Mouse (Mus musculus) midbrain, embryonic 10.5 days (tissue): ENCODE measurements around the gene Zfp598. TPM values are rescaled to one million over a fixed set of nuclear protein-coding genes. Genes with fewer than 3 reads are reported as not detected.
A peak's percentile ranks its signal among the peaks of the same experiment; 100 is the strongest.
"Not testable (repeated sequence)": the region's sequence is repeated elsewhere in the genome, so short reads cannot be mapped to it uniquely, and the experiment has no call there.

Experiments used
- DNase-seq: peaks from one replicate; pipeline ENCODE4 v3.0.0-alpha.2; 2017; ENCODE audit warnings: low spot score
- H3K27ac ChIP-seq: fragments of 300-500 bp; sonication (generic); replicated peaks from 2 replicates; pipeline ENCODE4 v1.5.1; 2016; ENCODE audit warnings: mild to moderate bottlenecking
- H3K27me3 ChIP-seq: fragments of 300-500 bp; sonication (generic); 2 replicates; pipeline ENCODE4 v1.6.1; 2016; ENCODE audit warnings: low read depth, mild to moderate bottlenecking; ENCODE audit not compliant: poor library complexity, severe bottlenecking
- H3K36me3 ChIP-seq: fragments of 300-500 bp; sonication (generic); 2 replicates; pipeline ENCODE4 v1.6.1; 2016; ENCODE audit warnings: mild to moderate bottlenecking, moderate library complexity
- H3K4me1 ChIP-seq: fragments of 300-500 bp; sonication (generic); 2 replicates; pipeline ENCODE4 v1.6.1; 2016
- H3K4me3 ChIP-seq: fragments of 300-500 bp; sonication (generic); 2 replicates; pipeline ENCODE4 v1.5.1; 2016; ENCODE audit warnings: mild to moderate bottlenecking, moderate library complexity
- H3K9me3 ChIP-seq: fragments of 300-500 bp; sonication (generic); replicated peaks from 2 replicates; pipeline ENCODE4 v1.6.1; 2016; ENCODE audit warnings: mild to moderate bottlenecking
- WGBS: fragments of 180-500 bp; shearing (Covaris S2); methylation state at CpG from one replicate; pipeline ENCODE4 v1.1.7; 2016; 5-methylcytosine and 5-hydroxymethylcytosine counted together
- polyA plus RNA-seq: library from polyadenylated mRNA; unstranded; fragments of >200 nt; fragmentation: Nextera tagmentation; extraction: Ambion mirVana; gene quantifications from 2 replicates; pipeline ENCODE4 v1.2.1, GENCODE M21; 2016

Gene Zfp598
- polyA plus RNA-seq, 1 experiment from 2014 or later = 21.7 TPM

- H3K9me3 ChIP-seq = no peaks in the 10 kb centered on the region
- H3K4me3 ChIP-seq = peak overlapping the region; percentile 77
- peak overlapping the region; percentile 94 for H3K27ac ChIP-seq
- under 1% methylated on average over 61 of the region's 61 CpGs for WGBS
- peaks cover 52% of the 10 kb centered on the region for H3K36me3 ChIP-seq
- H3K27me3 ChIP-seq = no peaks in the 10 kb centered on the region
- DNase-seq = peak; percentile 99
- peaks cover 55% of the 10 kb centered on the region for H3K4me1 ChIP-seq
Measured at GRCm38 (mm10) chr17:24719494-24720222, 50.2 kb downstream of the Zfp598 start.

- not testable (repeated sequence) for H3K9me3 ChIP-seq, DNase-seq, H3K27me3 ChIP-seq
- whole genome bisulfite sequencing = 3% methylated on average over 11 of the region's 11 CpGs
- Histone ChIP-seq H3K27ac (peak overlapping the region; percentile 94), H3K4me3 (peak overlapping the region; percentile 77), H3K36me3 (peaks cover 52% of the 10 kb centered on the region), H3K4me1 (peaks cover 55% of the 10 kb centered on the region)
Measured at GRCm38 (mm10) chr17:24720616-24721015, 51.1 kb downstream of the Zfp598 start.

DNA sequence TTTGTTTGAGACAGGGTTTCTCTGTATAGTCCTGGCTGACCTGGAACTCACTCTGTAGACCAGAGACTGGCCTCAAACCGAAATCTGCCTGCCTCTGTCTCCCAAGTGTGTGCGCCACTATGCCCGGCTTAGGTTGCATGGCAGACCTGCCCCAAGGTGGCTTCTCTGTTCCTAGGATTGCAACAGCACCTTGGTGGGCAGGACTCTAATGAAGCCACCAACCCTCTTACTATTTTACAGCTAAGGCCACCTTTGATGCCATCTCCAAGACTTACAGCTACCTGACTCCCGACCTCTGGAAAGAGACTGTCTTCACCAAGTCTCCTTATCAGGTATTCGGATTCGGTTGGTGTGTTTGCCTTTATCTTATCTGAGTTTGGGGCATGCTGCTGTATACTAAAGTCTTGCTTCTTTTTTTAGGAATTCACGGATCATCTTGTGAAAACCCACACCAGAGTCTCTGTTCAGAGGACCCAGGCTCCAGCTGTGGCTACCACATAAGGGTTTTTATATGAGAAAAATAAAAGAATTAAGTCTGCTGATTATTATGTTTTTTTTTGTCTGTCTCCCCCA is 52.0 kb downstream of the Zfp598 start:
- peaks cover 43% of the 10 kb centered on the region for H3K36me3 ChIP-seq
- not testable (repeated sequence) for DNase-seq, H3K27me3 ChIP-seq, H3K9me3 ChIP-seq, H3K27ac ChIP-seq
- 71% methylated on average over 7 of the region's 7 CpGs for WGBS
- peak overlapping the region; percentile 77 for H3K4me3 ChIP-seq
- H3K4me1 ChIP-seq = peaks cover 47% of the 10 kb centered on the region

GRCm38 (mm10) chr17:24722220-24722924 is 52.9 kb downstream of the Zfp598 start:
- Histone ChIP-seq H3K4me3 (peak overlapping the region; percentile 77), H3K4me1 (peaks cover 47% of the 10 kb centered on the region), H3K36me3 (peaks cover 35% of the 10 kb centered on the region), H3K27ac (no peak overlapping the region), H3K27me3 (no peaks in the 10 kb centered on the region), H3K9me3 (no peaks in the 10 kb centered on the region)
- no peak for DNase-seq
- 46% methylated on average over 13 of the region's 13 CpGs for WGBS

DNA sequence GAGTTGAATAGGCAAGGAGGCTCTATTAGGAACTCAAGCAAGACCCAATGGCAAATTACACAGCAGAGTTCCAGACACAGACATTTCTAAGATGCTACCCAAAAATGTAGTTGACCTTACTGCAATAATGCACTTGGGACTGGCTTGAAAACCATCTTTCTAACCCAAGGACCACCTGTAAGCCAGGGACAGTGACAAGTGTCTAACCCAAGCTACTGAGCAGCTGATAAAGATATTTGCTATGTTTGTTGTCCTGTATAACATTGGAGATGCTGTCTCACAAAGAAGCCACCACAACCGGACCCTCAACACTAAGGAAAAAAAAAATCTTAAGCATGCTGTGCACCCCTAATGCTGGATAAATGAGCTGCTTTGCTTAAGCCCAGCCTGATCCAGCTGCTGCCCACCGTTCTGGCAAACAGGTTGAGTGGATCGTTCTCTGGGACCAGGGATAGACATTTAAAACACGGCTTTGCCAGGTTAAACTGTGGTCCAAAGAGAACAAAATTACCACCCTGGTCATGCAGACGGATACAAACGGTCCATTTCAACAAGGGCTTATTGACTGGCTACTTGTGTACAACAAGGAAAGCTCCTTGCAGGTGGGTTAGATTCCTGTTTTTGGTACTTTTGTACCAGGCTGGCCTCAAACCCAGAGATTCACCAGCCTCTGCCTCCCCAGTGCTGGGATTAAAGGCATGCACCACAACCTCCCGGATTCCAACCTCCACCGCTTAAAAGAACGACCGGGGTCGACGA is 53.8 kb downstream of the Zfp598 start:
- peaks cover 26% of the 10 kb centered on the region for H3K36me3 ChIP-seq
- no peak for DNase-seq
- peak overlapping the region; percentile 77 for H3K4me3 ChIP-seq
- H3K27me3 ChIP-seq = no peaks in the 10 kb centered on the region
- WGBS = 6% methylated on average over 12 of the region's 12 CpGs
- H3K4me1 ChIP-seq = peaks cover 43% of the 10 kb centered on the region
- no peaks in the 10 kb centered on the region for H3K9me3 ChIP-seq
- peak overlapping the region; percentile 86 for H3K27ac ChIP-seq

DNA sequence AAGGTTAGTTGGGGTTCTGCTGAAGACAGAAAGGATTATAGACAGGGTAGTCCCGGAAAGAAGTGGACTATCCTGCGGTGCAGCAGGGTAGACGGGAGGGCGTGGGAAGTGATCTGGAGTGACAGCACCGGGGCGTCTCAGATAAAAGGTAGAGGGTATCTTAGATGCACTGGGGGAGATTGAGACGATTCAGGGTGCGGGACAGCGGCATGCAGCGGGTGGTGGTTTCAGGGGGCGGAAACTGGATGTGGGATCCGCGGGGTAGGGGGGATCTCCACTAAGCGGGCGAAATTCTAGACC is 54.3 kb downstream of the Zfp598 start:
- H3K9me3 ChIP-seq = no peaks in the 10 kb centered on the region
- no peaks in the 10 kb centered on the region for H3K27me3 ChIP-seq
- WGBS = 0% methylated on average over 15 of the region's 15 CpGs
- peaks cover 21% of the 10 kb centered on the region for H3K36me3 ChIP-seq
- H3K4me3 ChIP-seq = peak overlapping the region; percentile 77
- DNase-seq = peak; percentile 47
- H3K4me1 ChIP-seq = peaks cover 38% of the 10 kb centered on the region
- H3K27ac ChIP-seq = peak overlapping the region; percentile 86

GRCm38 (mm10) chr17:24724184-24724583 is 54.7 kb downstream of the Zfp598 start, which contains the start of gene Ndufb10:
Gene Ndufb10 (minus strand): TSS chr17:24724478.
- Histone ChIP-seq H3K36me3 (peaks cover 21% of the 10 kb centered on the region), H3K4me1 (peaks cover 35% of the 10 kb centered on the region), H3K4me3 (peak within 1 kb of the TSS; percentile 77), H3K27ac (peak within 1 kb of the TSS; percentile 86), H3K9me3 (no peaks in the 10 kb centered on the region), H3K27me3 (no peaks in the 10 kb centered on the region)
- under 1% methylated on average over 30 of the region's 30 CpGs for WGBS
- DNase-seq = peak; percentile 97

GRCm38 (mm10) chr17:24725637-24726390 is 56.3 kb downstream of the Zfp598 start:
- Histone ChIP-seq H3K27ac (no peak overlapping the region), H3K27me3 (no peaks in the 10 kb centered on the region), H3K36me3 (peaks cover 18% of the 10 kb centered on the region), H3K4me1 (peaks cover 33% of the 10 kb centered on the region), H3K9me3 (no peaks in the 10 kb centered on the region), H3K4me3 (no peak overlapping the region)
- no peak for DNase-seq
- 82% methylated on average over 3 of the region's 3 CpGs for WGBS

- Histone ChIP-seq H3K4me1 (peaks cover 16% of the 10 kb centered on the region), H3K27ac (no peak within 1 kb of the TSS), H3K36me3 (peaks cover 1% of the 10 kb centered on the region), H3K9me3 (no peaks in the 10 kb centered on the region), H3K27me3 (no peaks in the 10 kb centered on the region), H3K4me3 (no peak within 1 kb of the TSS)
- WGBS = 77% methylated on average over 2 of the region's 2 CpGs
- DNase-seq = no peak
Measured at GRCm38 (mm10) chr17:24727618-24728017, 58.1 kb downstream of the Zfp598 start, which contains the start of gene Rpl3l. Gene Rpl3l (plus strand): TSS chr17:24727820.

GRCm38 (mm10) chr17:24728184-24728583 is 58.7 kb downstream of the Zfp598 start:
- Histone ChIP-seq H3K4me3 (no peak overlapping the region), H3K9me3 (no peaks in the 10 kb centered on the region), H3K27me3 (no peaks in the 10 kb centered on the region), H3K4me1 (peaks cover 10% of the 10 kb centered on the region), H3K27ac (no peak overlapping the region), H3K36me3 (no peaks in the 10 kb centered on the region)
- WGBS = 73% methylated on average over 17 of the region's 17 CpGs
- no peak for DNase-seq

GRCm38 (mm10) chr17:24729067-24729466 is 59.6 kb downstream of the Zfp598 start:
- 86% methylated on average over 6 of the region's 6 CpGs for WGBS
- Histone ChIP-seq H3K9me3 (no peaks in the 10 kb centered on the region), H3K4me1 (peaks cover 3% of the 10 kb centered on the region; the same call in 1 of the 2 replicates), H3K27me3 (no peaks in the 10 kb centered on the region), H3K4me3 (no peak overlapping the region), H3K36me3 (no peaks in the 10 kb centered on the region), H3K27ac (no peak overlapping the region)
- no peak for DNase-seq

- Histone ChIP-seq H3K36me3 (no peaks in the 10 kb centered on the region), H3K4me1 (peaks cover 3% of the 10 kb centered on the region), H3K27ac (no peak overlapping the region), H3K4me3 (no peak overlapping the region), H3K27me3 (no peaks in the 10 kb centered on the region), H3K9me3 (no peaks in the 10 kb centered on the region)
- 85% methylated on average over 14 of the region's 14 CpGs for WGBS
- no peak for DNase-seq
Measured at GRCm38 (mm10) chr17:24730787-24731186, 61.3 kb downstream of the Zfp598 start.
